Mouse (Mus musculus) CD4-positive, CD25-positive, alpha-beta regulatory T cell, adult 9 weeks (primary cell): ENCODE results near the gene Olfr725. TPM values are rescaled to one million over a fixed set of nuclear protein-coding genes. Genes with fewer than 3 reads are reported as not detected.

Experiments used
- polyA plus RNA-seq: library from polyadenylated mRNA; unstranded; fragments of 100-300 nt; shearing (Covaris generic); gene quantifications from one replicate; pipeline ENCODE4 v1.2.1, GENCODE M21; 2017

Gene Olfr725
- not detected for polyA plus RNA-seq

DNA sequence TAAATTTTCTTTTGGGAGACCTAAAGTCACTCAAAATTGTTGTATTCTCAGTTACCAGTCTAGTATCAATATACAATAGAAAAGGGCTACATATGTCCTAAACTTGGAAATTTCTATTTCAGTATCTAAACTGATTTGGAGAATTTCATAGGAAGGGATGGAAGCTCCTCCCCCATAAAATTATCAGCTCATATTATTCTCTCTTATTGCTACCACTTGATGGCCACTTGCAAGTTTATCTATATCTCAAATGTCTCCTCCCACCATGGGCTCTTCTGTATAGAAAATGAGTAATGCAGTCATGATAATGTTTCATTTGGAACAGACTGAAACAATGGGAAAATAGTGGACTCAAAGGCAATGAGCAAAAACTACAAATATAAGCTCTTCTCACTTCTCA lies at the start of gene Olfr725:
Gene Olfr725 (minus strand): TSS at position 101 of the 400 bp plus-strand sequence.

Other genes with a start within 250 kb of the Olfr725 start
- gene Olfr722, start 138.4 kb downstream of the Olfr725 start, polyA plus RNA-seq: not detected
- not detected for gene Olfr723, start 108.6 kb downstream of the Olfr725 start, polyA plus RNA-seq
- gene Olfr724, start 77.1 kb downstream of the Olfr725 start, polyA plus RNA-seq: not detected
- not detected for gene Olfr726, start 50.6 kb upstream of the Olfr725 start, polyA plus RNA-seq
- gene Olfr727, start 82.8 kb upstream of the Olfr725 start, polyA plus RNA-seq: not detected
- 0.07 TPM for gene Olfr728, start 102.3 kb upstream of the Olfr725 start, polyA plus RNA-seq
- gene Olfr729, start 112.5 kb upstream of the Olfr725 start, polyA plus RNA-seq: not detected
- gene Olfr730, start 147.8 kb upstream of the Olfr725 start, polyA plus RNA-seq: not detected
- gene Olfr731, start 201.5 kb upstream of the Olfr725 start, polyA plus RNA-seq: 0.06 TPM
- not detected for gene Olfr732, start 243.8 kb upstream of the Olfr725 start, polyA plus RNA-seq